ENCODE assay signal across 9 mouse cellular contexts in the genomic region with DNA sequence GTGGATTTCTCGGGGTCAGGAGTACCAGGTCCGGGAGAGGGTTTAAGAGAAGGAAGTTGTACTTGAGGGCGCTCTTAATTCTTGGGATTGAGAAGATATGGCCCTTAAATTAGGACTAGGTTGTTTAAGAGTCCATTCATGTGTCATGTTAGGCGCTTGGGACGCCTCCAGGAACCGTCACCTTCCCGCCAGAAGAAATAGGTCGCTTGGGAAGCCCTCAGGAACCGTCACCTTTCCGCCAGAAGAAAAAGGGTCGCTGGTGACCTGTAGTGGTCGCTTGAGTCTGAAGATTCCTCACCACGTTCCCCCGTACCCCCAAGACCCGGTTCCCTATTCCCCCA. TPM values are rescaled to one million over a fixed set of nuclear protein-coding genes. Genes with fewer than 3 reads are reported as not detected.
DNase-seq lines count a peak whose midpoint lies in the region; ATAC-seq lines count a peak whose summit lies in the region.
"Had no signal": no experiment of that assay in that cellular context is flagged by ENCODE, and none has a peak within 500 bp of the region (broad histone marks: within the 10 kb centered on the region; RNA-seq: fewer than 3 reads in every experiment).

No protein-coding gene starts in this region.

- in situ Hi-C loops in ES-E14 (cut with MboI; ENCODE audit: low sequenced_read_pairs in 2 of 2, unreplicated experiment in 2 of 2), result no loop called here

- H3K9me3 ChIP-seq in erythroblast, embryonic 14.5 days (ENCODE audit: control insufficient read depth, low read length), result no peaks in the 10 kb centered on the region
- no peaks in the 10 kb centered on the region for H3K9me3 ChIP-seq in ES-E14 (ENCODE audit: control insufficient read depth, insufficient read depth, low read depth, low read length)
- no peaks in the 10 kb centered on the region for H3K9me3 ChIP-seq in embryonic facial prominence, embryonic 15.5 days (replicated peaks)
- H3K9me3 ChIP-seq in intestine, embryonic 15.5 days, result no peaks in the 10 kb centered on the region

- DNase-seq in ES-E14 (ENCODE audit: low read depth, low spot score), result no peak
- peak; percentile 5 to 13 for DNase-seq in thymus, postnatal 36 days
- no peak for DNase-seq in gastrocnemius, postnatal 14 days

- intact Hi-C loops in gastrocnemius, postnatal 14 days (cut with DNase I; ENCODE audit: low total_unique reads), result no loop called here

- H3K79me2 ChIP-seq in macrophage (ENCODE audit: inconsistent target), result peaks cover 81% of the 10 kb centered on the region

- H3K4me2 ChIP-seq in embryonic facial prominence, embryonic 15.5 days (replicated peaks), result peak overlapping the region; percentile 74
- peak overlapping the region; percentile 69 for H3K4me2 ChIP-seq in intestine, embryonic 15.5 days (replicated peaks)

- peak overlapping the region; percentile 98 for H3K4me3 ChIP-seq in erythroblast, embryonic 14.5 days (replicated peaks)
- H3K4me3 ChIP-seq in ES-E14 (ENCODE audit: insufficient read depth in 1 of 2, low read depth in 1 of 2, low read length in 2 of 2, poor library complexity in 1 of 2, severe bottlenecking in 1 of 2), result peak overlapping the region; percentile 94
- peak overlapping the region; percentile 91 for H3K4me3 ChIP-seq in embryonic facial prominence, embryonic 15.5 days (replicated peaks)
- peak overlapping the region; percentile 88 for H3K4me3 ChIP-seq in intestine, embryonic 15.5 days (replicated peaks)
- H3K4me3 ChIP-seq in macrophage (ENCODE audit: inconsistent target), result peak overlapping the region; percentile 82

- H3K9ac ChIP-seq in ES-E14 (ENCODE audit: insufficient read depth, low read depth, low read length, poor library complexity, severe bottlenecking), result peak overlapping the region; percentile 82
- H3K9ac ChIP-seq in embryonic facial prominence, embryonic 15.5 days, result peak overlapping the region; percentile 93
- peak overlapping the region; percentile 64 for H3K9ac ChIP-seq in intestine, embryonic 15.5 days

- H3K27ac ChIP-seq in ES-E14 (ENCODE audit: insufficient read depth, low read depth, low read length, poor library complexity, severe bottlenecking) (peak overlapping the region; percentile 62), macrophage (peak overlapping the region; percentile 83)
- H3K27ac ChIP-seq in embryonic facial prominence, embryonic 15.5 days (replicated peaks), result peak overlapping the region; percentile 100
- H3K27ac ChIP-seq in intestine, embryonic 15.5 days, result peak overlapping the region; percentile 98

- no peak for ATAC-seq in erythroblast, adult 5-6 weeks (replicated peaks; ENCODE audit: low FRiP score, poor library complexity, severe bottlenecking)
- ATAC-seq in embryonic facial prominence, embryonic 15.5 days (ENCODE audit: insufficient number of reproducible peaks, low FRiP score, low TSS enrichment, low read depth), result no peak
- no peak for ATAC-seq in intestine, embryonic 15.5 days

- WGBS in embryonic facial prominence, embryonic 15.5 days, result 0% methylated on average over 15 of the region's 15 CpGs
- under 1% methylated on average over 15 of the region's 15 CpGs for WGBS in intestine, embryonic 15.5 days
- WGBS in macrophage (ENCODE audit: missing documents), result 1% methylated on average over 15 of the region's 15 CpGs

- no peaks in the 10 kb centered on the region for H3K27me3 ChIP-seq in erythroblast, embryonic 14.5 days (ENCODE audit: control insufficient read depth)
- no peaks in the 10 kb centered on the region for H3K27me3 ChIP-seq in embryonic facial prominence, embryonic 15.5 days
- no peaks in the 10 kb centered on the region for H3K27me3 ChIP-seq in intestine, embryonic 15.5 days (replicated peaks)

- peaks cover 36% of the 10 kb centered on the region for H3K4me1 ChIP-seq in erythroblast, embryonic 14.5 days (ENCODE audit: control insufficient read depth)
- peaks cover 0 to 8% of the 10 kb centered on the region in 2 experiments; a peak in 1 of 4 replicates for H3K4me1 ChIP-seq in ES-E14 (ENCODE audit: control insufficient read depth in 2 of 2, insufficient read depth in 2 of 2, low read length in 2 of 2, poor library complexity in 1 of 2)
- peaks cover 33% of the 10 kb centered on the region for H3K4me1 ChIP-seq in embryonic facial prominence, embryonic 15.5 days
- H3K4me1 ChIP-seq in intestine, embryonic 15.5 days (replicated peaks), result peaks cover 10% of the 10 kb centered on the region

- H3K36me3 ChIP-seq in erythroblast, embryonic 14.5 days (ENCODE audit: control insufficient read depth), result peaks cover 8% of the 10 kb centered on the region
- no peaks in the 10 kb centered on the region for H3K36me3 ChIP-seq in ES-E14 (ENCODE audit: control insufficient read depth, insufficient read depth, low read length, poor library complexity, severe bottlenecking)
- peaks cover 4% of the 10 kb centered on the region; the same call in 1 of the 2 replicates for H3K36me3 ChIP-seq in embryonic facial prominence, embryonic 15.5 days
- H3K36me3 ChIP-seq in intestine, embryonic 15.5 days, result no peaks in the 10 kb centered on the region
- H3K36me3 ChIP-seq in macrophage (ENCODE audit: inconsistent target), result no peaks in the 10 kb centered on the region

RNA-seq across cellular contexts. Expression of a gene that starts 0.5 kb away (rescaled TPM):
- 0.05 and 0.11 TPM in 2 replicates for polyA plus RNA-seq in erythroblast, embryonic 14.5 days (2012)
- total RNA-seq in erythroblast, adult 5-6 weeks (2015; ENCODE audit: low replicate concordance), result 11.5 and 11.9 TPM in 2 replicates
- total RNA-seq in erythroblast, adult 5-6 weeks (2017; ENCODE audit: low replicate concordance), result 9.5 and 14.5 TPM in 2 replicates
- total RNA-seq in ES-E14 (2012; rRNA removed), result 65.1 and 91.4 TPM in 2 replicates
- polyA plus RNA-seq in embryonic facial prominence, embryonic 15.5 days (2015; fragmentation: Nextera tagmentation; extraction: Ambion mirVana), result 92.3 and 101 TPM in 2 replicates
- polyA plus RNA-seq in intestine, embryonic 15.5 days (2015; fragmentation: Nextera tagmentation; extraction: Ambion mirVana), result 88.7 and 102 TPM in 2 replicates
- 10 to 100 TPM in 20 of 26 experiments, 1 to 10 TPM in 6; 2.3 to 60.9 (median 27.9) TPM for total RNA-seq in macrophage (2018; cell fraction: chromatin; rRNA removed)
- total RNA-seq in macrophage (2018; cell fraction: cytosol; rRNA removed), result 10 to 100 TPM; 39.9 to 70.5 (median 56.9) TPM
- 10 to 100 TPM; 10.3 to 64.9 (median 39.7) TPM for total RNA-seq in macrophage (2018; cell fraction: nucleus; rRNA removed)
- polyA plus RNA-seq in macrophage (2018), result 53.6 to 64.7 TPM (median 56.5 TPM) in 3 replicates
- total RNA-seq in gastrocnemius, postnatal 14 days (2021), result 10 to 100 TPM; 16.9 to 19.2 TPM

RNA-seq across cellular contexts. Expression of a gene that starts 1.5 kb away (rescaled TPM):
- polyA plus RNA-seq in erythroblast, embryonic 14.5 days (2012), result 0.32 and 0.61 TPM in 2 replicates
- total RNA-seq in erythroblast, adult 5-6 weeks (2015; ENCODE audit: low replicate concordance), result 17.1 and 21.7 TPM in 2 replicates
- total RNA-seq in erythroblast, adult 5-6 weeks (2017; ENCODE audit: low replicate concordance), result 12.0 and 18.3 TPM in 2 replicates
- total RNA-seq in ES-E14 (2012; rRNA removed), result 40.9 and 44.6 TPM in 2 replicates
- 135 and 138 TPM in 2 replicates for polyA plus RNA-seq in embryonic facial prominence, embryonic 15.5 days (2015; fragmentation: Nextera tagmentation; extraction: Ambion mirVana)
- 136 TPM in 2 replicates for polyA plus RNA-seq in intestine, embryonic 15.5 days (2015; fragmentation: Nextera tagmentation; extraction: Ambion mirVana)
- total RNA-seq in macrophage (2018; cell fraction: chromatin; rRNA removed), result 10 to 100 TPM in 24 of 26 experiments, 1 to 10 TPM in 2; 8.2 to 44.3 (median 24.2) TPM
- total RNA-seq in macrophage (2018; cell fraction: cytosol; rRNA removed), result 10 to 100 TPM; 19.3 to 46.7 (median 26.1) TPM
- total RNA-seq in macrophage (2018; cell fraction: nucleus; rRNA removed), result 10 to 100 TPM in 24 of 26 experiments, 1 to 10 TPM in 2; 8.8 to 48.6 (median 19.3) TPM
- 34.5 to 70.6 TPM (median 61.1 TPM) in 3 replicates for polyA plus RNA-seq in macrophage (2018)
- total RNA-seq in gastrocnemius, postnatal 14 days (2021), result 10 to 100 TPM; 59.8 to 67.1 TPM

RNA-seq across cellular contexts. Expression of a gene that starts 12.6 kb away (rescaled TPM):
- polyA plus RNA-seq in erythroblast, embryonic 14.5 days (2012), result 3.2 and 3.6 TPM in 2 replicates
- 2.1 and 12.7 TPM in 2 replicates for total RNA-seq in erythroblast, adult 5-6 weeks (2015; ENCODE audit: low replicate concordance)
- 2.6 and 2.8 TPM in 2 replicates for total RNA-seq in erythroblast, adult 5-6 weeks (2017; ENCODE audit: low replicate concordance)
- 26.2 and 26.7 TPM in 2 replicates for total RNA-seq in ES-E14 (2012; rRNA removed)
- 44.6 and 47.9 TPM in 2 replicates for polyA plus RNA-seq in embryonic facial prominence, embryonic 15.5 days (2015; fragmentation: Nextera tagmentation; extraction: Ambion mirVana)
- polyA plus RNA-seq in intestine, embryonic 15.5 days (2015; fragmentation: Nextera tagmentation; extraction: Ambion mirVana), result 57.6 and 57.8 TPM in 2 replicates
- total RNA-seq in macrophage (2018; cell fraction: chromatin; rRNA removed), result 10 to 100 TPM in 7 of 26 experiments, 1 to 10 TPM in 18, under 1 TPM in 1; 0.99 to 14.4 (median 7.1) TPM
- 10 to 100 TPM in 9 of 26 experiments, 1 to 10 TPM in 17; 5.0 to 13.9 (median 9.0) TPM for total RNA-seq in macrophage (2018; cell fraction: cytosol; rRNA removed)
- 10 to 100 TPM in 8 of 26 experiments, 1 to 10 TPM in 18; 2.5 to 19.8 (median 7.7) TPM for total RNA-seq in macrophage (2018; cell fraction: nucleus; rRNA removed)
- polyA plus RNA-seq in macrophage (2018), result 7.3 to 17.3 TPM (median 8.9 TPM) in 3 replicates
- total RNA-seq in gastrocnemius, postnatal 14 days (2021), result 10 to 100 TPM; 16.6 to 21.2 TPM

RNA-seq across cellular contexts. Expression of a gene that starts 13.5 kb away (rescaled TPM):
- polyA plus RNA-seq in erythroblast, embryonic 14.5 days (2012), result not detected in 2 replicates
- not detected in 2 replicates for total RNA-seq in erythroblast, adult 5-6 weeks (2015; ENCODE audit: low replicate concordance)
- total RNA-seq in erythroblast, adult 5-6 weeks (2017; ENCODE audit: low replicate concordance), result not detected in 2 replicates
- 2.6 and 3.1 TPM in 2 replicates for total RNA-seq in ES-E14 (2012; rRNA removed)
- polyA plus RNA-seq in embryonic facial prominence, embryonic 15.5 days (2015; fragmentation: Nextera tagmentation; extraction: Ambion mirVana), result 0.83 and 1.6 TPM in 2 replicates
- 0.49 and 0.69 TPM in 2 replicates for polyA plus RNA-seq in intestine, embryonic 15.5 days (2015; fragmentation: Nextera tagmentation; extraction: Ambion mirVana)
- not detected for total RNA-seq in macrophage (2018; cell fraction: chromatin; rRNA removed)
- under 1 TPM in 3 of 26 experiments, not detected in 23; 0.10 to 0.26 (median 0.14) TPM for total RNA-seq in macrophage (2018; cell fraction: cytosol; rRNA removed)
- under 1 TPM in 1 of 26 experiments, not detected in 25; 0.58 TPM for total RNA-seq in macrophage (2018; cell fraction: nucleus; rRNA removed)
- polyA plus RNA-seq in macrophage (2018), result not detected in 3 replicates
- total RNA-seq in gastrocnemius, postnatal 14 days (2021), result under 1 TPM in 1 of 2 experiments, not detected in 1; 0.18 TPM
- polyA plus RNA-seq: gonadal fat pad, adult 2 months had no signal

RNA-seq across cellular contexts. Expression of a gene that starts 43.9 kb away (rescaled TPM):
- polyA plus RNA-seq in erythroblast, embryonic 14.5 days (2012), result 0.19 TPM in 1 of 2 replicates, not detected in the other
- not detected in 2 replicates for total RNA-seq in erythroblast, adult 5-6 weeks (2015; ENCODE audit: low replicate concordance)
- total RNA-seq in erythroblast, adult 5-6 weeks (2017; ENCODE audit: low replicate concordance), result not detected in 2 replicates
- total RNA-seq in ES-E14 (2012; rRNA removed), result 2.3 and 5.1 TPM in 2 replicates
- 17.9 and 21.7 TPM in 2 replicates for polyA plus RNA-seq in embryonic facial prominence, embryonic 15.5 days (2015; fragmentation: Nextera tagmentation; extraction: Ambion mirVana)
- 11.1 and 11.7 TPM in 2 replicates for polyA plus RNA-seq in intestine, embryonic 15.5 days (2015; fragmentation: Nextera tagmentation; extraction: Ambion mirVana)
- under 1 TPM in 1 of 26 experiments, not detected in 25; 0.24 TPM for total RNA-seq in macrophage (2018; cell fraction: chromatin; rRNA removed)
- total RNA-seq in macrophage (2018; cell fraction: cytosol; rRNA removed), result under 1 TPM in 4 of 26 experiments, not detected in 22; 0.09 to 0.16 (median 0.09) TPM
- not detected for total RNA-seq in macrophage (2018; cell fraction: nucleus; rRNA removed)
- polyA plus RNA-seq in macrophage (2018), result 0.27 TPM in 1 of 3 replicates, not detected in the others
- total RNA-seq in gastrocnemius, postnatal 14 days (2021), result under 1 TPM; 0.25 to 0.47 TPM

Comparison
In these comparisons a context has a peak if more than half of its experiments do, and no peak if none do; other contexts are left out.
1. DNase-seq: peak in thymus, postnatal 36 days (2 of 2); none in ES-E14 (single experiment) and gastrocnemius, postnatal 14 days (single experiment).
2. RNA of a gene that starts 0.5 kb away (polyA plus RNA-seq): 88.7 to 102 TPM in intestine, embryonic 15.5 days, 92.3 to 101 TPM in embryonic facial prominence, embryonic 15.5 days and 53.6 to 64.7 TPM in macrophage; 0.05 to 0.11 TPM in erythroblast, embryonic 14.5 days; every median in the first group is over 10 times any median in the second.
3. RNA of a gene that starts 1.5 kb away (polyA plus RNA-seq): 135 to 138 TPM in embryonic facial prominence, embryonic 15.5 days, 136 TPM in intestine, embryonic 15.5 days and 34.5 to 70.6 TPM in macrophage; 0.32 to 0.61 TPM in erythroblast, embryonic 14.5 days; every median in the first group is over 10 times any median in the second.
4. Peak in every context shown above with its lines, with median percentiles within 50 percentile points of each other: H3K4me3 ChIP-seq, H3K27ac ChIP-seq and H3K9ac ChIP-seq.